12 mouse cellular contexts compared by ENCODE assay signal in genomic region chr2:40926626-40927025, GRCm38 (mm10).
"Had no signal": no experiment of that assay in that cellular context is flagged by ENCODE, and none has a peak within 500 bp of the region (broad histone marks: within the 10 kb centered on the region; RNA-seq: fewer than 3 reads in every experiment).

No protein-coding gene starts in this region.

- H3K4me2 ChIP-seq: limb, embryonic 13.5 days; midbrain, embryonic 13.5 days had no signal

- H3K36me3 ChIP-seq: limb, embryonic 13.5 days; midbrain, embryonic 13.5 days had no signal

- ATAC-seq: lung, postnatal 0 days; midbrain, embryonic 13.5 days had no signal

- H3K4me1 ChIP-seq: limb, embryonic 13.5 days; midbrain, embryonic 13.5 days had no signal

- H3K4me3 ChIP-seq: limb, embryonic 13.5 days; midbrain, embryonic 13.5 days had no signal

- H3K27me3 ChIP-seq: limb, embryonic 13.5 days; midbrain, embryonic 13.5 days had no signal

- H3K9ac ChIP-seq: limb, embryonic 13.5 days; liver, embryonic 14.5 days; midbrain, embryonic 13.5 days had no signal

- H3K27ac ChIP-seq: kidney, postnatal 0 days; limb, embryonic 13.5 days; liver, embryonic 14.5 days; midbrain, embryonic 13.5 days; stomach, postnatal 0 days had no signal

- DNase-seq: kidney, adult 9 months; kidney, postnatal 36 days; left cerebral cortex, postnatal 4 days; lung, adult 2 months; lung, postnatal 36 days; thymus, postnatal 4 days had no signal

- H3K9me3 ChIP-seq: limb, embryonic 13.5 days; midbrain, embryonic 13.5 days had no signal
